Mouse (Mus musculus): ENCODE data around the gene Hmgb2. TPM values are rescaled to one million over a fixed set of nuclear protein-coding genes. Genes with fewer than 3 reads are reported as not detected.

Hmgb2 gene
- polyA plus RNA-seq, 1 experiment = 95.5 TPM

GRCm38 (mm10) chr8:57547581-57547980 is 35.9 kb downstream of the Hmgb2 start:
- peaks cover 65% of the 10 kb centered on the region for H3K4me1 ChIP-seq
- no peaks in the 10 kb centered on the region for H3K27me3 ChIP-seq (replicated peaks)
- no peak overlapping the region for H3K4me3 ChIP-seq (replicated peaks)
- H3K9me3 ChIP-seq = no peaks in the 10 kb centered on the region
- peaks cover 66% of the 10 kb centered on the region for H3K36me3 ChIP-seq (replicated peaks; ENCODE audit: low read length)
- TF ChIP-seq GATA1 (IDR thresholded peaks at IDR 0.05; ENCODE audit: borderline replicate concordance, low read length) (no peak), FLI1 (IDR thresholded peaks at IDR 0.05; ENCODE audit: low read length) (no peak)

DNA sequence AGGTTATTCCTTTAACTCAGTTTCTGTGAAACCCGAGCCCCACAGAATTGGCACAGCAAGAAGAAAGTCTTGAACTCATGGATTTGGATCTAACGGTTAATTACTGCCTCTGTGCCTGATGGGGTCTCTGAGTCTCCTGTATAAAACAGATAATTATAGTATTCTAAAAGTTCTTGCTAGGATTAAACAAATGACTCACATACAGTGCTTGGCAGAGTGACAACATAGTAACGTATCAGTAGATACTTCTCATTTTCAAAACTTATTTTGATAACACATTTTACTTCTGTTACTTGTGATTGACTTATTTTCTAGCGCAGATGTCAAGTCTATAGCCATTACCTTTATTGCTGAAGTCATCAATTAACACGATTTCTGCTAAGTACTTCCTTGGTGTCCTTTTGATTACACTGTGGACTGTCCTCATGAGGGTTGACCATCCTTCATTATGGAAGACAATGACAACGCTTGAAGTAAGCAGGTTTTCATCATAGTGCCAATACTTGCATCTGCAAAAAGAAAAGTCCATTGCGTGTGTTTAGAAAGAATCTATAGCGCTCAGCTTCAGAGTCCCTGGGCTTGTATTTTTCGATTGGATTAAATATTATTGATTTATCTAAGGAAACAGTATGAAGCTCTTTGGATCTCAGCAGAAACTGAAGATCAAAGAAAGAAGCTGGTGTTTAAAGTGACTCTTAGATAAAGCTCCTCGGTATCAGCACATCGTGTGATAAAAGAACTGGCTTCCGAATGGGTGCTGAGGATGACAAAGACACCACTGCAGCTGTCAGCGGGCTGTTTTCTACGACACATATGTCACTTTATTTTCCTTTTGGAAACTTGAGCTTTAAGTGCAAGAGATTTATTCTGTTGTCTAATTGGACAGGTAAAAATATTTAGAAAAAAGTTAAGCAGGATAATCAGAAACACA is 40.7 kb downstream of the Hmgb2 start:
- Histone ChIP-seq H3K9me3 (no peaks in the 10 kb centered on the region), H3K4me3 (replicated peaks) (no peak overlapping the region), H3K36me3 (replicated peaks; ENCODE audit: low read length) (peaks cover 56% of the 10 kb centered on the region), H3K27me3 (replicated peaks) (no peaks in the 10 kb centered on the region), H3K4me1 (peaks cover 40% of the 10 kb centered on the region)
- TF ChIP-seq GATA1 (IDR thresholded peaks at IDR 0.05; ENCODE audit: borderline replicate concordance, low read length) (no peak), FLI1 (IDR thresholded peaks at IDR 0.05; ENCODE audit: low read length) (no peak)

DNA sequence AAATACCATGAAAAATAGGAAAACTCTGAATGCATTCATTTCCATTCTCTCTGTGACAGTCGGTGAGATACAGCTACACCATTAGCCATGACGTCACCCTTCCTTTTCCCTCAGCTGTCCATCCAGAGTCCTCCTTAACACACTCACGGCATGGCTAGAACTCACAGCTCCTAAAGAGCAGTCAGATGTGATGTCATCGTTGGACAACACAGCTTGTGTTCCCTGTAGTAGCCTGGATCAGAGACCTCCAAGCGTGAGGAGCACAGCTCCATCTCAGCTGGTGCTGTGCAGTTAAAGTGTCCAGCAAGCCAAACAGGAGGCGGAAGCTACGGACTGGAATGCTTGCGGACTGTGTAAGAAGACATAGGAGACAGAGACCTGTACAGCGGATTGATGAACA is 49.2 kb downstream of the Hmgb2 start:
- no peak overlapping the region for H3K4me3 ChIP-seq (replicated peaks)
- peaks cover 30% of the 10 kb centered on the region for H3K4me1 ChIP-seq
- H3K27me3 ChIP-seq (replicated peaks) = no peaks in the 10 kb centered on the region
- TF ChIP-seq GATA1 (IDR thresholded peaks at IDR 0.05; ENCODE audit: borderline replicate concordance, low read length) (no peak), FLI1 (IDR thresholded peaks at IDR 0.05; ENCODE audit: low read length) (no peak)
- peaks cover 36% of the 10 kb centered on the region for H3K36me3 ChIP-seq (replicated peaks; ENCODE audit: low read length)
- no peaks in the 10 kb centered on the region for H3K9me3 ChIP-seq

GRCm38 (mm10) chr8:57562741-57563140 is 51.0 kb downstream of the Hmgb2 start:
- Histone ChIP-seq H3K36me3 (replicated peaks; ENCODE audit: low read length) (peaks cover 39% of the 10 kb centered on the region), H3K4me1 (peaks cover 39% of the 10 kb centered on the region), H3K27me3 (replicated peaks) (no peaks in the 10 kb centered on the region), H3K9me3 (no peaks in the 10 kb centered on the region), H3K4me3 (replicated peaks) (no peak overlapping the region)
- no peak for TF ChIP-seq GATA1 (IDR thresholded peaks at IDR 0.05; ENCODE audit: borderline replicate concordance, low read length)
- no peak for TF ChIP-seq FLI1 (IDR thresholded peaks at IDR 0.05; ENCODE audit: low read length)

GRCm38 (mm10) chr8:57563726-57564125 is 52.0 kb downstream of the Hmgb2 start:
- no peaks in the 10 kb centered on the region for H3K9me3 ChIP-seq
- H3K4me1 ChIP-seq = peaks cover 46% of the 10 kb centered on the region
- no peak for TF ChIP-seq GATA1 (IDR thresholded peaks at IDR 0.05; ENCODE audit: borderline replicate concordance, low read length)
- no peak for TF ChIP-seq FLI1 (IDR thresholded peaks at IDR 0.05; ENCODE audit: low read length)
- H3K27me3 ChIP-seq (replicated peaks) = no peaks in the 10 kb centered on the region
- no peak overlapping the region for H3K4me3 ChIP-seq (replicated peaks)
- peaks cover 49% of the 10 kb centered on the region for H3K36me3 ChIP-seq (replicated peaks; ENCODE audit: low read length)

GRCm38 (mm10) chr8:57565039-57565438 is 53.3 kb downstream of the Hmgb2 start:
- TF ChIP-seq FLI1 (IDR thresholded peaks at IDR 0.05; ENCODE audit: low read length) (no peak), GATA1 (IDR thresholded peaks at IDR 0.05; ENCODE audit: borderline replicate concordance, low read length) (no peak)
- no peaks in the 10 kb centered on the region for H3K9me3 ChIP-seq
- peaks cover 54% of the 10 kb centered on the region for H3K4me1 ChIP-seq
- no peaks in the 10 kb centered on the region for H3K27me3 ChIP-seq (replicated peaks)
- H3K4me3 ChIP-seq (replicated peaks) = no peak overlapping the region
- peaks cover 55% of the 10 kb centered on the region for H3K36me3 ChIP-seq (replicated peaks; ENCODE audit: low read length)

Other genes with a start within 250 kb of the Hmgb2 start
- 0.03 TPM in 1 of 2 replicates, not detected in the other for gene Hand2, start 190.9 kb upstream of the Hmgb2 start, polyA plus RNA-seq (2012; ENCODE audit: insufficient read depth, low replicate concordance)
- gene Scrg1, start 56.0 kb upstream of the Hmgb2 start, polyA plus RNA-seq (2012; ENCODE audit: insufficient read depth, low replicate concordance) = not detected in 2 replicates
- gene Sap30, start 24.0 kb upstream of the Hmgb2 start, polyA plus RNA-seq (2012; ENCODE audit: insufficient read depth, low replicate concordance) = 20.8 and 44.3 TPM in 2 replicates
- gene Galnt7, start 141.1 kb downstream of the Hmgb2 start, polyA plus RNA-seq (2012; ENCODE audit: insufficient read depth, low replicate concordance) = 0.96 and 2.2 TPM in 2 replicates

Data from megakaryocyte, embryonic 14.5 days (primary cell).